In genomic region chr13:34290346-34290745, GRCm38 (mm10) we compare ENCODE assay signal across 19 mouse cellular contexts. TPM values are rescaled to one million over a fixed set of nuclear protein-coding genes. Genes with fewer than 3 reads are reported as not detected.
A peak's percentile ranks its signal among the peaks of the same experiment; 100 is the strongest.
DNase-seq lines count a peak whose midpoint lies in the region; ATAC-seq and TF ChIP-seq lines count a peak whose summit lies in the region.
"Had no signal": no experiment of that assay in that cellular context is flagged by ENCODE, and none has a peak within 500 bp of the region (broad histone marks: within the 10 kb centered on the region; RNA-seq: fewer than 3 reads in every experiment).

No protein-coding gene starts in this region.

- POLR2A ChIA-PET in Patski (lab: Charles Lee) = interaction anchor here (1.1 kb wide), 1 partner anchor 345 kb away, joined by 4 read pairs; no protein-coding TSS in a partner anchor

- peak overlapping the region; percentile 34; the same call in 1 of the 2 replicates for H3K27ac ChIP-seq in liver, embryonic 15.5 days (replicated peaks)
- H3K27ac ChIP-seq in liver, embryonic 11.5 days (ENCODE audit: low read depth, low read length) = no peak overlapping the region
- no peak overlapping the region for H3K27ac ChIP-seq in intestine, embryonic 16.5 days (ENCODE audit: low read length)
- H3K27ac ChIP-seq in limb, embryonic 10.5 days = no peak overlapping the region
- H3K27ac ChIP-seq: hindbrain, embryonic 15.5 days; liver, embryonic 14.5 days had no signal

- H3K27me3 ChIP-seq in liver, embryonic 15.5 days = no peaks in the 10 kb centered on the region
- H3K27me3 ChIP-seq in liver, embryonic 11.5 days (replicated peaks; ENCODE audit: control insufficient read depth, insufficient read depth, low read length) = no peaks in the 10 kb centered on the region
- no peaks in the 10 kb centered on the region for H3K27me3 ChIP-seq in Patski
- no peaks in the 10 kb centered on the region for H3K27me3 ChIP-seq in intestine, embryonic 16.5 days (replicated peaks; ENCODE audit: control insufficient read depth, insufficient read depth, low read length)
- no peaks in the 10 kb centered on the region for H3K27me3 ChIP-seq in limb, embryonic 10.5 days (ENCODE audit: low read depth, poor library complexity, severe bottlenecking)
- H3K27me3 ChIP-seq: CH12.LX; hindbrain, embryonic 15.5 days had no signal

- no peak overlapping the region for H3K4me3 ChIP-seq in liver, embryonic 15.5 days (replicated peaks)
- no peak overlapping the region for H3K4me3 ChIP-seq in liver, embryonic 11.5 days (ENCODE audit: low read depth, low read length)
- H3K4me3 ChIP-seq in intestine, embryonic 16.5 days (ENCODE audit: low read length) = no peak overlapping the region
- no peak overlapping the region for H3K4me3 ChIP-seq in limb, embryonic 10.5 days
- H3K4me3 ChIP-seq: hindbrain, embryonic 15.5 days had no signal

- in situ Hi-C loops in Patski (cut with MboI; ENCODE audit: low pct_unique_long_range_greater_than_20kb) = no loop called here

- WGBS in liver, embryonic 15.5 days (ENCODE audit: insufficient replicate concordance) = 78% methylated on average over 1 of the region's 1 CpGs
- 84% methylated on average over 1 of the region's 1 CpGs for WGBS in liver, embryonic 11.5 days
- WGBS in intestine, embryonic 16.5 days = 72% methylated on average over 1 of the region's 1 CpGs
- 90% methylated on average over 1 of the region's 1 CpGs for WGBS in limb, embryonic 10.5 days

- TF ChIP-seq CTCF in Patski (IDR thresholded peaks at IDR 0.05) = no peak

- H3K9ac ChIP-seq in liver, embryonic 15.5 days = no peak overlapping the region
- no peak overlapping the region for H3K9ac ChIP-seq in liver, embryonic 11.5 days (ENCODE audit: low read depth, low read length)
- no peak overlapping the region for H3K9ac ChIP-seq in intestine, embryonic 16.5 days (ENCODE audit: low read depth, low read length)
- H3K9ac ChIP-seq: hindbrain, embryonic 15.5 days; liver, embryonic 14.5 days had no signal

- no peak for ATAC-seq in liver, embryonic 15.5 days (ENCODE audit: insufficient read depth)
- ATAC-seq in liver, embryonic 11.5 days (replicated peaks; ENCODE audit: low FRiP score) = no peak
- peak; percentile 54 for ATAC-seq in Patski
- peak; percentile 68 for ATAC-seq in intestine, embryonic 16.5 days

- CTCF ChIA-PET in Patski (lab: Charles Lee) = interaction anchor here (1.2 kb wide), 1 partner anchor 47 kb away, joined by 3 read pairs; no protein-coding TSS in a partner anchor

- H3K9me3 ChIP-seq in liver, embryonic 15.5 days (replicated peaks) = no peaks in the 10 kb centered on the region
- no peaks in the 10 kb centered on the region for H3K9me3 ChIP-seq in liver, embryonic 11.5 days (ENCODE audit: control insufficient read depth, low read length)
- no peaks in the 10 kb centered on the region for H3K9me3 ChIP-seq in intestine, embryonic 16.5 days (ENCODE audit: control insufficient read depth, low read length)
- H3K9me3 ChIP-seq in limb, embryonic 10.5 days (replicated peaks) = no peaks in the 10 kb centered on the region
- H3K9me3 ChIP-seq: hindbrain, embryonic 15.5 days had no signal

- H3K4me2 ChIP-seq in liver, embryonic 15.5 days = no peak overlapping the region
- no peak overlapping the region for H3K4me2 ChIP-seq in liver, embryonic 11.5 days
- no peak overlapping the region for H3K4me2 ChIP-seq in intestine, embryonic 16.5 days (ENCODE audit: low read depth, low read length)
- H3K4me2 ChIP-seq: hindbrain, embryonic 15.5 days; midbrain, embryonic 11.5 days had no signal

- peaks cover 71% of the 10 kb centered on the region for H3K36me3 ChIP-seq in liver, embryonic 15.5 days (replicated peaks)
- H3K36me3 ChIP-seq in liver, embryonic 11.5 days (ENCODE audit: control insufficient read depth, insufficient read depth, low read length) = peaks cover 2% of the 10 kb centered on the region; the same call in 1 of the 2 replicates
- no peaks in the 10 kb centered on the region for H3K36me3 ChIP-seq in intestine, embryonic 16.5 days (ENCODE audit: control insufficient read depth, insufficient read depth, low read length)
- no peaks in the 10 kb centered on the region for H3K36me3 ChIP-seq in limb, embryonic 10.5 days
- H3K36me3 ChIP-seq: hindbrain, embryonic 15.5 days had no signal

- H3K4me1 ChIP-seq in liver, embryonic 15.5 days (replicated peaks) = peaks cover 43% of the 10 kb centered on the region
- H3K4me1 ChIP-seq in liver, embryonic 11.5 days (replicated peaks; ENCODE audit: control insufficient read depth, insufficient read depth, low read length) = peaks cover 7% of the 10 kb centered on the region
- peaks cover 4% of the 10 kb centered on the region; the same call in 1 of the 2 replicates for H3K4me1 ChIP-seq in intestine, embryonic 16.5 days (ENCODE audit: control insufficient read depth, insufficient read depth, low read length)
- peaks cover 10% of the 10 kb centered on the region; the same call in 1 of the 2 replicates for H3K4me1 ChIP-seq in limb, embryonic 10.5 days

- no peak for DNase-seq in liver, embryonic 11.5 days (ENCODE audit: low spot score)
- no peak for DNase-seq in Patski (ENCODE audit: low read depth, low spot score)
- peak; percentile 66 for DNase-seq in lung, postnatal 36 days
- DNase-seq in limb, embryonic 10.5 days (ENCODE audit: low spot score) = no peak
- DNase-seq in frontal cortex, adult 2 months (ENCODE audit: extremely low spot score in 1 of 2, low spot score in 1 of 2) = no peak
- DNase-seq: cerebellum, adult 9-10 months; embryo, embryonic 11 days; gastrocnemius, postnatal 10 days; heart, postnatal 10 days; kidney, adult 8-10 months; kidney, postnatal 36 days; spleen, adult 18-20 months; thymus, postnatal 4 days had no signal

RNA-seq across cellular contexts. Expression of gene Slc22a23, which starts 54.6 kb away (rescaled TPM):
- polyA plus RNA-seq in liver, embryonic 15.5 days (2015; fragmentation: Nextera tagmentation; extraction: Ambion mirVana) = 7.4 and 9.1 TPM in 2 replicates
- 11.0 and 11.6 TPM in 2 replicates for polyA plus RNA-seq in liver, embryonic 11.5 days (2014; fragmentation: Nextera tagmentation; extraction: Ambion mirVana)
- 70.6 TPM for polyA plus RNA-seq in Patski (2021)
- polyA plus RNA-seq in intestine, embryonic 16.5 days (2015; fragmentation: Nextera tagmentation; extraction: Ambion mirVana) = 2.2 and 2.4 TPM in 2 replicates
- 1.7 and 1.8 TPM in 2 replicates for polyA plus RNA-seq in limb, embryonic 10.5 days (2016; fragmentation: Nextera tagmentation; extraction: Ambion mirVana)
- polyA plus RNA-seq in frontal cortex, adult 2 months (2012; rRNA removed) = 41.0 and 44.9 TPM in 2 replicates

Comparison
In these comparisons a context has a peak if more than half of its experiments do, and no peak if none do; other contexts are left out.
1. ATAC-seq: peak in Patski (single experiment) and intestine, embryonic 16.5 days (single experiment); none in liver, embryonic 15.5 days (single experiment) and liver, embryonic 11.5 days (single experiment).